Mouse (Mus musculus): ENCODE results near the gene Slc7a7.

Gene Slc7a7

DNA sequence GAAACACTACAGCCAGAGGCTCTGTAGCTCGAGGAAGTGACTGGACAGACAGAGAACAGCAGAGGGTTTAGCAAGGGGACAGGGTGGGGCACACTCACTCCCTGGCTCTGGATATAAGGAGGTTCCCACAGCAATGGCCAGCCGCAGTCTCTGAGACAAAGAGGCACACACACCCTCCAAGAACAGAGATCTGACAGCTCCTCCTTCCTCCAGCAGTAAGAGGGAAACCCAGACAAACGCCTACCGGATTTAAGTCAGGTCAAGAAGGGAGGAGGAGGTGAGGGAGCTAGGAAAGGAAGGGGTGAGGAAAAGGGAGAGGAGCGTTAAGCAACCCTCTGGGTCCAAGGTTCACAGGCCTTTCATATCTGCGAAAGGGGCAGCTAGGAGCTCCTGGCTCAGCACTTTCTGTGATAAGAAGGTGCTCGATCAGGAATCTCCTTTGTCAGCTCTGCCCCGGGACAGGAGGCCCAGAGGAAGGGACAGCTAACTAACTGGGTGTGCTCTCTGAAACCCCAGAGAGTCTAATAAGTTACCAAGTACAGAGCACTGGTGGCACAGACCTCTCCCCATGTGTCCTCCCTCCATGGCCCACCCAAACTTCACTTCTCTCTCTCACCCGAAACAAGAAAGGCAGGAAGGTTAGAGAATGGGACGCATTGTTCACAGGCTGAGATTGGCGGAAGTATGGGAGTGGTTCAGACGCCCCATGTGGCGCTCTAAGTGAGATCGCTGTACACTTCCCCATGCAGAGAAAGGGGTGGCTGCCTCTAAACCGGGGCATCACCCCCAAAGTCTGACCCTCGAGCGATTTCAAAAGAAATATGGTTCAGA, 7.4 kb downstream of the Slc7a7 start:
- no peak for DNase-seq (ENCODE audit: low spot score)

DNA sequence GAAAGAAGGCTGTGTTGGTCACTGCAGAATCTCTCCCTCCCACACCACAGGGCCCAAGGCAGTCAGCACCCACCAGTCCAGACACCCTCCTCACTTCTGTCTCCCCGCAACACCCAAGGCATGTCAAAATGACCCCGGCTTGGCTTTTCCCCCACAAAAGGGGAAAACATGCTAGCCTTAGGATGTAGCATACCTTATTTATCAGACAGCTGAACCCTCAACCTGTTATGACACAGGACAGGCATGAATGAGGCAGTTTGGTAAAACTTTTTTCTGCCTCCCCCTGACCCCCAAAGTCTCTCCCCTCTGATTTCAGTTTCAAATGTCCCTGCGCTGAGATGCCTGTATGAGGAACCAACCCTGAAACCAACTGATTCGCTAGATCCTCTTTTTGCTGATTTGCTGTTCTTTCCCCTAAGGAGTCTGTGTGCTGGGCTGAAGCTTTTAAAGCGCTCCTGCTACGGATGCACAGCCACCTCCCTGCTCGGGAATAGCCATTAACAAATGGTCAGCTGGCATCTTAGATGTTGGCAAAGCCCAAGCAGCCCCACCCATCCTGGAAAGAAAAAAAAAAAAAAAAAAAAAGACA, 8.4 kb downstream of the Slc7a7 start:
- DNase-seq (ENCODE audit: low spot score) = no peak

DNA sequence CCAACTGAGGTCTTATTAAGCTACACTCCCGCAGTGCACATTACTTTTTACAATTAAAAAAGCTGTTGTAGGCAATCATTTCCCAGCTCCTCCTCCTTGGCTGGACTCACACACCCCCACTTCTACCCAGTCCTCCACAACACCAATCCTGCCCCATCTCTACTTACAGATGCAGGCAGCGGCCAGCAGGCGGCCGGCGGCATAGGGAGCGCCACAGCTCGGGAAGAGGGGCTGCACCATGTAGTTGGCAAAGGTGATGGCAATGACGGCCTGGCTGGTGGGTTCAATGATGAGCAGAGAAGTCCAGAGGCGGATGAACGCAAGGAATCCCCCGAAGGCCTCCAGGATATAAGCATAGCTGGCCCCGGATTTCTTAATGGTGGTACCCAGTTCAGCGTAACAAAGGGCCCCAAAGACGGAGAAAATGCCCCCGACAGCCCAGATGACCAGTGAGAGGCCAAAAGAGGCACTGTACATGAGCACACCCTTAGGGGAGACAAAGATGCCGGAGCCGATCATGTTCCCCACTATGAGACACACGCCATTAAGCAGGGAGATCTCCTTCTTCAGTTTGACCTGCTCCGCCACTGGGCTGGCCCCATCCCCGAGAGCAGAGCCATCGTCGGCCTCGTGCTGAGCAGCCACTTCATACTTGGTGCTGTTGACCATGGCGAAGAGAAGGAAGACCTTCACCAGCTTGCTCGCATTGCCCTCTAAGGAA, 9.1 kb downstream of the Slc7a7 start:
- no peak for DNase-seq (ENCODE audit: low spot score)

DNA sequence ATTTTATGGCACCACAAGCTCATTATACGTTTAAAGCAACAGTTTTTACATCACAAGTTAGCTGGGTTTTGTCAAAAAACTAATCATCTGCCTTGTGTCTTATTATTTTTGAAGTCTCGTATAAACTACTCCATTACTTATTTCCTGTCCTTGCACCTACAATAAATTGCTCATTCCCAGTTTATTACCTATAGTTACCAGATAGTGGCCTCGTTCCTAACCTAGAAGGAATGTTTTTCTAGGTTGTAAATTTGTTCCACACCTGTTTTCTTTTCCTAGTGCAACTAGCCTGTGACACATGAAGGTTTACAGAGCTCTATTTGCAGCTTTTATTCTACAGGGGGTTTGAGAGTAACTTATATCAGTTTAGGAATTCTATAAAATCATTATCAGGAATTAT, 15.9 kb downstream of the Slc7a7 start:
- DNase-seq (ENCODE audit: low spot score) = no peak

DNA sequence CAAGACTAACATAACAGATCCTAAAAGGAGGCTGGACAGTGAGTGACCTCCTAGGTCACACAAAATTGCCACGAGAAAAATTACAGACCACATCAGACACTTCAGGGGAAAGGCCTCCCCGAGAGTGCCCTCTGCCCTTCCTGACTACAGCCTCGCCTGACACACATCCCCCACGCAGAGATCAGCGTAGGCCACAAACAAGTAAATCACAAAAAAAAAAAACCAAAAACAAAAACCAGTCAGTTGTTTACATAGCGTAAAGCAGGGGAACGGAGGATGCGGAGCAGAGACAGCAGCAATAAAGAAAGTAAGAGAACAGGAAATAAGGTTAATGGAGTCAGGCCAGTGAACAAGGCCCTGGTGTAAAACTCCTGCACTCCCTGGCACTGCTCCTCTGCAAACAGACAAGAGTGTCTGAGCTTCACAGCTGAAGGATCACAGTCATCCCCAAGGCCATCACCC, 18.6 kb downstream of the Slc7a7 start:
- DNase-seq (ENCODE audit: low spot score) = no peak

DNA sequence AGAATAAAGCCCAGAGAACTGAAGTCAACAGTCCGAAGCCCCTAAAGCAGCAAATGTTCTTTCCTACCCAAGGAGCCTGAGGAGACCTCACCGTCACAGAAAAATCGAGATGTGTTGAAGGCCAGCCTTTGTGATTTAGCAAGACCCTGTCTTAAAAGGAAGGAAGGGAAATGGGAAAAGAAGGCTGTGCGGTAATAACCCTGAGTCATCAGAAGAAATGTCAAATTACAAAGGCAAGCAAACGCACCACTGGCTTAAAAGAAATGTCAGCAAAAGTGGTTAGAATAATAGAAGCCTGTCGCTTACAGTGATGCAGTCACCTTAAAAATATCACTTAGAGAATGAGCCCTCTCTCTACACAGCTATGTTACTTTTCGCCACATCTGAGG, 19.1 kb downstream of the Slc7a7 start:
- no peak for DNase-seq (ENCODE audit: low spot score)

DNA sequence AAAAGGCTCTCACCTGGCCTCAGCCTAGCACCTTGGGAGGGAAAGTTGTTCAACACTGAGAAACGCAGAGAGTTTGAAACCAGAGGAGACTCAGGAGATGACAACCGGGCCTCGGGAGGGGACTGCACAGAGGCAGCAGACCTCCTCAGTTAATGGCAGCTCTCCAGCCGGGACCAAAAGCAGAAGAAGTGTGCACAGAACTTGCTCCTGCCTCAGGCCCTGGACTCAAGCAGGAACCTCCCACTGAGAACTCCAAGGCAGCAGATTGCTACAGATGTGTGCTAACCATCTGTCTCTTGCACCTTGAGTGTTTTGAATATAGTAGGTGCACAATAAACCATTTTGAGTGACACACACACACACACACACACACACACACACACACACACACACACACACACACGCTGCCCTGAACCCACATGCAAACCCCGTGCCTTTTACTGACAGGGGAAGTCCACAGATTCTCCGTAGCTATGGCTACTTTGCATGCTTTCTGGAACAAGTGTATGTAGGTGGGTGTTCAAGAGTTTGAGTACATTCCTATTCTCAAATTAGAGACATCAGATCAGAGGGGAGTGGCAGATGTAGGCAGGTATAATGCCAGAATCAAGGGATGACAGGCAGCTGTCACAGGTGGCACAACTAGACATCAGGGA, 19.6 kb downstream of the Slc7a7 start:
- DNase-seq (ENCODE audit: low spot score) = no peak

DNA sequence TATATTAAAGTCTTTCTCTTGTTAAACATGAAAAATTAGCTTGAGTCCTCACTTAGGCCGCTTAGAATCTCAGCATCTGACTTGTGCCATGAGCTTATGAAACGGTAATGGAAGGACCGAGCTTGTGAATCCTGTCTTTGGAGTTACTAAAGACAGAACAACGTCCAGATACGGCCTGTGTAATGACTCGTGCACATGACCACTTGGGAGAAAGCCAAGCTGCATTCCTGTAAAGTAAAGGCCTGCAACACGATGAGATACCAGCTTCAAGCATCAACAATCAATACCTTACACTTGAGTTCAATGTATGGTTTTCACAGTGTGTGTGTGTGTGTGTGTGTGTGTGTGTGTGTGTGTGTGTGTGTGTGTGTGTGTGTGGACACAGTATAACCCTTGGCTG, 20.9 kb downstream of the Slc7a7 start:
- no peak for DNase-seq (ENCODE audit: low spot score)

DNA sequence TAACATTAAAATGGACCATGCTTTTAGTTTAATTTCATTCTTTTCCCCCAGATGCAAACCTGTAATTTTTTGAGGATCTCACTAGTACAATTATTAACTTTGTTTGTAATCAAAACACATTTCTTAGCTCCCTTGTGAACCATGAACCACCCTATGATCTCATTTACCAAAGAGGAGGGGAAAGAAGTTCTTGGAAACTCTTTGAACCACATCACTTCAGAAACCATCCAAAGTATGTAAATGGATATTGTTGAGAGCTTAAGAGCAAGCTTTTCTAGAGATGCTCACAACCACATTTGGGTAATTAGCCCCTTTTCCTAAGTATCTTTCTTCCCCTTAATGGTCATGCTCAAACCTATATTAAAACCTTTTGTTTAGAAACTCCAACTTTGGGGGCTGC, 23.3 kb downstream of the Slc7a7 start:
- DNase-seq (ENCODE audit: low spot score) = no peak

DNA sequence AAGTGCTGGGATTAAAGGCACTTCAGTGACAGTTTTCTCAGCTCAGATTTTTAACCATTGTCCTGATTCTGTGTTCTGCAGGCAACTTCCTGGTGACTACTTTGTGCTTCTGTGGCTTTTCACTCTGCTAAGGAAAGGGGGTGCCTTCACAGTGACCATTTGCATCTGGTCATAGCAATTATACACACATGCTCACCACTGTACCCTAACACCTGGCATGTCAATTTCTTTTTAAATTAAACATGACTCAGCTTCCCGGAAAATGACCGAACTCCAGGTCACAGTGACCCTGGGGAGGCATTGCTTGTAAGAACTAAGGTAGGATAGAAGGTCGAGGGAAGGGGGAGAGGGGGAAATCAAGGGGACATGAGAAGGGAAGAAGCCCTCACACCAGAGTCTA, 23.8 kb downstream of the Slc7a7 start:
- no peak for DNase-seq (ENCODE audit: low spot score)

DNA sequence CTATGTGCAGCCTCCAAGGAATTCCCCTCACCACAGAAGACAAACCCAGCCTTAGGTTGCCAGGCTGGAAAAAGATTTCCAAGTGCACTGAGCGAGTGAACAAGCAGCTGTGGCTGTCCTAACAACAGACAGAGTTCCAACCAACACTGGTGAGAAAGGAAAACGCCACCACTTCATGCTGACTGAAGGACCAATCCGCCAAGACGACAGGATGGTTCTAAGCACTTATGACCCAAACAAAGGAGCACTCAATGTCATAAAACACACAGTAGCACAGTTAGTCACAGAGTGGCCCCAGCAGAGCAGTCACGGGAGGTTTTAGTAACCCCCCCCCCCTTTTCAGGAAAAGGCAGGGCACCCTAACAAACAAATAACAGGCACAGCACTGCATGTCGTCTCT, 26.7 kb downstream of the Slc7a7 start:
- no peak for DNase-seq (ENCODE audit: low spot score)

DNA sequence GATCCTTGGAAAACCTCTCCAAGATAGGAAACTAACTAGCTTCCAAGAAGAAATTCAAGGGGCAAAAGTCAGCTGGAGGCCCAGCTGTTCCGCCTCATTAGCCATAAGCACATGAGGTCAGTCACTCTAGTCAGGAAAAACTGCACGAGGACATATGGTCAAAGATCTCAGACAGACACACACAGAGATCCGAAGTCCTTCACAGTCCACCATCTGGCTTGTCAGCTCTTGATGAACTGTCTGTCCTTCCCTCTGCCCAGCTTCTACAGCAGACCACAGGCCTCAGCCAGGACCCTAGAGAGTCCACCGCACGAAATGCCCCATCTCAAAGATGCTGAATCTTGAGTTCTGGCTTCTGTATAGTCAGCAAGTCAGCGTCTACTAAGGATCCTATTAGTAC, 30.0 kb downstream of the Slc7a7 start:
- no peak for DNase-seq (ENCODE audit: low spot score)

DNA sequence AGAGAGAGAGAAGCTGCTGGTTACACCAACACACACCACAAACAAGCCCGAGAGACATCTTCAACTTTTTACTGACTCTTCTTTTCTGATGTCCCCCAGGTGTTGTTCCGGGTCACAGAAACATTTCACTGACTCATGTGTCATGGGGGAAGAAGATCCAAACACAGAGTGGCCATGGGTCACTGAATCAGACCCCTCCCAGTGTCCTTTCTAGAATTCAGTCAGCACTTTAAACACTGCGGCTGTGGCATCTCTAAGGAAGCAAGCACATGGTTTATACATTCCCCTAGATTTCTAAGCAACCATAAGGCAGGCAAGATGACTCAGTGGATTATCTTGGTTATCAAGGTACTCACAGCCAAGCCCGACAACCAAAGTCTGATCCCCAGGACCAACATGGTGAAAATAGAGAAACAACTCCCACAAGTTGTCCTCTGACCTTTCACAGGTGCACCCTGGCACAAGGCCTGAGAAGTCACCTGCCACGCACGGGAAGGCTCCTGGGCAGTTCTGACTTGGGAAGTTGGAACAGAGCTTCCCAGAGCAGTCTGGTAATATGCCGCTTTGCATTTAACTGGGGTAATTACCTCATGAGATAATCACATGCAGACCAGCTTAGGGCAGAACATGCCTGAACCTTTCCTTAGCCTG, 31.5 kb downstream of the Slc7a7 start:
- DNase-seq (ENCODE audit: low spot score) = no peak

DNA sequence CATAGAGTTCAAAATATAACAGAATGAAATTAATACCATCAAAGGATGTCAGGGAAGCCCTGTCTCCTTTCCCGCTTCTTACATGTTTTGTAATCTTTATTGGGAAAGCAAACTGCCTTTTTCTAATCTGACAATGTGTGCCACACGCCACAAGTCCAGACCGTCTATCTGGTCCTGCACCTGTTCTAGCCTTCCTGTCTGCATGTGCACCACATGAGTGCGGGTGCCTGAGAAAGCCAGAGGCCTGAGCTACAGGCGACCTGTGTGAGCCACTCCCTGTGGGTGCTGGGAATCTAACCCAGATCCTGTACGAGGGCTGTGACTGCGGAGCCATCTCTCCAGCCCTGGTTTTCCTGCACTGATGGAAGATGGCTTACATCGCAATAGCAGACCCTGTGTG, 33.2 kb downstream of the Slc7a7 start:
- no peak for DNase-seq (ENCODE audit: low spot score)

DNA sequence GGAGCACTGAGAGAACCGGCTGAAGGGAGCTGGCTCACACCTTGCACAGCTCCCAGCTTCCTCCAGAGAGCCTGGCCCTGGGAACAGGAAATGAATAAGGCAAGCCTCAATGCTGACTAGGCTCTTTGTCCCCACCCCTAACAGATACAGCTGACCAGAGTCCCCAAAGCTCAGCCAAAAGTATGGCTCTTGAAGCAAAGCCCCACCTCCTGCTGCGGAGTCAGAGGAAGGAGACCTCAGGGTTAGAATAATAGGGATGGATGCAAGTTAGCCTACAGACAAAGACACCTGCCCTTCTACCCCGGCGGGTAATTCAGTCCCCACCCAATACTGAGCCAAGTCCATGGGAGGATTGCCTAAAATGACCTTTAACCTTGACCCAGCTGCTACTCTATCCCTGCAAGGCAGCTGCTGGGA, 34.2 kb downstream of the Slc7a7 start:
- no peak for DNase-seq (ENCODE audit: low spot score)

DNA sequence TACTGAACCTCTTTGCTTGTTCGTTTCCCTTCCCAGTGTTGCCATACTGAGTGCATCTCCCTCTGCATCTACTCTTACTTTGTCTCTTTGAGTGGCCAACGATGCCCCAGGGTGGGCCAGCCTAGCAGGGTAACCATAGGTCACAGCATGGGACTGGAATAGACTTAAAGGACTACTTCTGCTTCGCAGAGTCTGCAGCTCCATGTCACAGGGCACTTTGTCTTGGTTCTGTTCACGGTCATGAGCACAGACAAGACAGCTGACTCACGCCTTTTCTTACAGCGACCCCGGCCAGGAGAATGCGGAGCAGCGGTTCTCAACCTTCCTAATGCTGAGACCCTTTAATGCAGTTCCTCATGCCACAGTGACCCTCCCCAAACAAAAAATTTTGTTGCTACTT, 34.9 kb downstream of the Slc7a7 start:
- no peak for DNase-seq (ENCODE audit: low spot score)

DNA sequence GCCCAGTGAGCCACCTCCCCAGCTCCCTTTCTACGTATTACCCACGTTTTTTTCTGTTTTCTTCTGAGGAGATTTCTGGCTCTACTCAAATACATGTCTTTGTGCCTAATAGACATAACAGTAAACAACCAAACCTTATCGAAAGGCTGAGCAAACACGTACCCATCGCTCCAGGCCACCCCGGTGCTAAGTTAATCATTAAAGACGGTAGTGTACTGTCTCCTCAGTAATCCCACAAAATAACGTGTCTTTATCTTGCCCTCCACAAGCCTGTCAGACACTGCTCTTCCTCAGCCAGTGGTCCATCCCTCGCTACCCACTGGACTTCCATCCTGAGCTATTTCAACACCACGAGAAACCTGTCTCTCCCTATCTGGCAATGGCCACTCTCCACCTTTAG, 35.8 kb downstream of the Slc7a7 start:
- DNase-seq (ENCODE audit: low spot score) = no peak

DNA sequence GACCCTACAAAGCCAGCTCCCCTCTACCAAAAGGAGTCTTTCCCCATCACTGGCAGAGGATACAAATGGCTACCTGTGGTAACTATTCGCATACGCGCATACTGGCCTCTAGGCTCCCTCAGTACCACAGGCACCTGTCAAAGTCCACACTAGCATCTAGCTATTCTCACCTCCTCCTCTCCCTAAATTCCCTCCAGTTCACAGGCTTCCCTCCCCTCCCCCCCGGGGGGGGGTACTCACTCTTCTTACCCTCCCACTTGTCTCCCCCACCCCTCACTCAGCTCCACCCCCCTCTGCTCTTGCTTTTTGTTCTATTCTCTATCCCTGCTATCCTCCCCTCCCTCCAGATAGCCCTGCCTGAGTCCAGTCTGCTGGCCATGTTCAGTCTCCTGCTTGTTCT, 37.0 kb downstream of the Slc7a7 start:
- DNase-seq (ENCODE audit: low spot score) = no peak

DNA sequence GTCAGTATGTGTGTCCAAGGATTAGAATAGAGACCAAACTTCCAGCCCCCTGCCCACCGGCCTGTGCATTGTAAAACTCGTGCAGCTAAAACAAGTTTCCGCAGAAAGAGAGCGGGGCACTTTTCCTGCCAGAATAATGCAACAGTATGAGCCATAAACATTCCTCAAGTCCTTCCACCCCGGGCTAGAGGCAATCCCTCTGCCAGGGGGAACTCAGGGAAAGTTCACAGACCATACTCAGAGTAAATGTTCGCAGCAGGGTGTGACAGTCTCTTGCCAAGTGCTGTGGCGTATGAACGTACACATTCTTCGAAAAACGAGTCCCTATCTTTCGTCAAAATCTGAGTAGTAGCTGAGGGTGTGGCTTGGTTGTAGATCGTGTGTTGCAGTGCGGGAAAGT, 38.0 kb downstream of the Slc7a7 start:
- no peak for DNase-seq (ENCODE audit: low spot score)

DNA sequence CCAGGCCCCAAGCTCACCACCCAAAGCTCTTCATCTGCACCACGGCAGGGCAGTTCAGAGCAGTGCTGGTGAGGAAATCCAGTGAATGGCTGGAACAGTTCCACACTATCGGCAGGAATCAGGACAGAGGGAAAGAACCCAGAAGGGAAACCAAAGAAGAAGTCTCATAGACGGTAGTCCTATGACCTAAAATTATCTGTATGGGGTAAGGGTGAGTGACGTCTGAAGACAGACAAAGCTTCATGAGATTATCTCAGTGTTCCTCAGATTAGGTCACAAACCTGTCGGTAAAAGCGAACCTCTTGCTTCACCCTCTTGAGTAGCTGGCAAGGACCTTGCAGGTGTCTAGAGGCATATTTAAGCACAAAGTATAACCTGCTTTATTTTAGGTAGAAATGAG, 40.4 kb downstream of the Slc7a7 start:
- DNase-seq (ENCODE audit: low spot score) = no peak

DNA sequence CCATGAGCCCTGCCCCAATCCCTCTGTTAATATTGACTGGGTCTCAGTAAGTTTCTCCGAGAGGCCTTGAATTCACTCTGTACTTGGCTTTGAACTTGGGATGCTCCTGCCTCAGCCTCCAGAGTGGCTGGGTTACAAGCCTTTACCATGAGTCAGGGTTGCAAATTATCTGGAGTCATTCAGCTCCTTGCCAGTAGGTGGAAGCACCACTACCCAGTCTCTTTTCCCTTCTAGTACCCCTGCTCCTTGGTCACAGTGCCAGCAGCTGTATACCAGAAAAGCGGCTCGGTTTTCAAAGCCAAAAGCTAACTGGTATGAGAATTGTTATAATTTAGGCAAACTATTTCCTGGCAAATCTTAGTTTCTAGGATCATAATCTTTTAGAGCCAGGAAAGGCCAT, 41.7 kb downstream of the Slc7a7 start:
- DNase-seq (ENCODE audit: low spot score) = no peak

DNA sequence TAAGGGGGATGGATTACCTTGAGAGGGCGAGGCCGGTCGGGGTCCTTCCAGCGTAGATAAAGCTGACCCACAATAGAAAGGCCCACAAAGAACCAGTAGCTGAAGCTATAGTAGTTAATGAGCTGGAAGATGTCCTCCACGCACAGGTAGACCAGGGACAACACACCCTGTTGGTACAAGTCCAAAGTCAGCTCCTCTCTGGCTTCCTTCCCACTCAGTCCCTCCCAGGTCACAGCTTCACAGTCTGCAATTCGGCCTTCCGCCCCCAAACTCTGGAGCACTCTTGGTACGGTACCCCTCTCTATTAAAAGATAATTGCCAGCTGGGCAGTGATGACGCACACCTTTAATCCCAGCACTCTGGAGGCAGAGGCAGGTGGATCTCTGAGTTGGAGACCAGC, 44.7 kb downstream of the Slc7a7 start:
- no peak for DNase-seq (ENCODE audit: low spot score)

All from layer of hippocampus, adult 9-10 months (tissue).